Mouse (Mus musculus) heart, adult 2 months (tissue): ENCODE results near the gene Tspan33.
A peak's percentile ranks its signal among the peaks of the same experiment; 100 is the strongest.

Experiments used
- CTCF ChIP-seq: fragments of 200-600 bp; IDR thresholded peaks from 2 replicates; pipeline ENCODE4 v1.8.1; 2022; ENCODE audit warnings: antibody characterized with exemption, mild to moderate bottlenecking, moderate library complexity
- POLR2A ChIP-seq: fragments of 200-500 bp; IDR thresholded peaks from 2 replicates; pipeline ENCODE4 v1.6.1; 2011; ENCODE audit warnings: mild to moderate bottlenecking, low read depth, low read length, control low read depth; ENCODE audit not compliant: insufficient read depth

DNA sequence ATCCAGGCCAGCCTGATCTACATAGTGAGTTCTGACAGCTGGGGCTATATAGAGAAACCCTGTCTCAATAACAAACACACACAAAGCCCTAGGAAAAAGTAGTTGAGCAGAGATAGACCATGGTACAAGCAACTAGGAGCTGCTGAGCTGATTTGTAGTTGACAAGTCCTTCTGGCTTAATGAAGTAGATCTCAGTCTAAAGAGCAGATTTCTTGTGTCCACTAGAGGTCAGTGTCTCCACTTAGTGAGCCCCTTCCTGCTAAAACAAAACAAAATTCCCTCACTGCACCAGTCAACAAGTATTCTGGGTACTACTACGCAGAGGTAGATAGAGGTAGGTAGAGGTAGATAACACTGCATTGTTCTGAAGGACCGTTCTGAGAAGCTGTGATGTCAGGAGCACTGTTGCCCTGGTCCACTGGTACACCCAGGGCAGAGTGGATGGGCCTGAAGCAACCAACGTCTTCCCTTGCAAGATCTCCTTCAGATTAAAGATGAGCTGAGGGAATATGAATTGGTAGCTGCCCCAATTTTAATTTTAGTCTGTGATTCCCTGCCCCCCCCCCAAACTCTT lies 18.1 kb downstream of the Tspan33 start:
- TF ChIP-seq CTCF (peak; percentile 94), POLR2A (no peak)
